Mouse (Mus musculus) CH12.LX (cell line): ENCODE measurements around the gene Fbxo41. TPM values are rescaled to one million over a fixed set of nuclear protein-coding genes. Genes with fewer than 3 reads are reported as not detected.

Experiments used
- DNase-seq: peaks from one replicate; pipeline ENCODE4 v3.0.0-alpha.2; 2013; ENCODE audit errors: extremely low read depth
- H3K27ac ChIP-seq: 2 replicates; pipeline ENCODE4 v1.5.1; 2012; ENCODE audit warnings: low read depth, mild to moderate bottlenecking, control low read depth, moderate library complexity; ENCODE audit not compliant: insufficient read depth
- H3K27me3 ChIP-seq: replicated peaks from 2 replicates; pipeline ENCODE3; 2012; ENCODE audit warnings: inconsistent platforms
- H3K36me3 ChIP-seq, 2 experiments: replicated peaks in 1 of 2; 2 replicates each; pipeline versions ENCODE3 to v1.6.1; 2012; ENCODE audit warnings: inconsistent platforms in 1 of 2, low read length in 1 of 2, mild to moderate bottlenecking in 1 of 2, mixed read lengths in 1 of 2, moderate library complexity in 1 of 2; ENCODE audit not compliant: control insufficient read depth in 1 of 2, insufficient read depth in 1 of 2
- H3K4me1 ChIP-seq, 2 experiments: 2 replicates each; pipeline ENCODE4 v1.6.1; 2012; ENCODE audit warnings: inconsistent platforms in 1 of 2, moderate library complexity in 1 of 2; ENCODE audit not compliant: insufficient read depth in 2 of 2, control insufficient read depth in 1 of 2
- H3K4me2 ChIP-seq: 2 replicates; pipeline ENCODE4 v1.6.1; 2012; ENCODE audit warnings: low read depth, mild to moderate bottlenecking, control low read depth; ENCODE audit not compliant: poor library complexity, insufficient read depth, severe bottlenecking
- H3K4me3 ChIP-seq, 3 experiments: fragments of 150-350 bp in 1 of 3; sonication (generic) in 1 of 3; replicated peaks in 1 of 3; 2 replicates each; pipeline versions ENCODE3 to v1.5.1; 2011 to 2012; ENCODE audit warnings: low read depth in 2 of 3, low read length in 2 of 3, mild to moderate bottlenecking in 2 of 3, moderate library complexity in 2 of 3, control low read depth in 1 of 3, improper control_type of control experiment in 1 of 3, inconsistent platforms in 1 of 3, mixed read lengths in 1 of 3; ENCODE audit not compliant: poor library complexity in 1 of 3
- H3K79me2 ChIP-seq: replicated peaks from 2 replicates; pipeline ENCODE4 v1.6.1; 2012; ENCODE audit warnings: mild to moderate bottlenecking, moderate library complexity; ENCODE audit not compliant: control insufficient read depth, poor library complexity, insufficient read depth, severe bottlenecking; ENCODE audit errors: extremely low read depth
- H3K9ac ChIP-seq: 2 replicates; pipeline ENCODE4 v1.6.1; 2012; ENCODE audit warnings: low read depth, mild to moderate bottlenecking, control low read depth, moderate library complexity; ENCODE audit not compliant: insufficient read depth
- H3K9me3 ChIP-seq: replicated peaks from 2 replicates; pipeline ENCODE3; 2012; ENCODE audit warnings: low read length, inconsistent platforms, mixed read lengths
- BHLHE40 ChIP-seq: IDR thresholded peaks from 2 replicates; pipeline ENCODE4 v1.6.1; 2011; ENCODE audit warnings: mild to moderate bottlenecking, low read depth, low read length, improper control_type of control experiment
- CHD2 ChIP-seq: IDR thresholded peaks from 2 replicates; pipeline ENCODE4 v1.6.1; 2011; ENCODE audit warnings: low read length, improper control_type of control experiment
- CTCF ChIP-seq, 2 experiments: IDR thresholded peaks in 1 of 2; conservative IDR thresholded peaks in 1 of 2; 2 replicates each; pipeline ENCODE4 v1.5.1; 2011 to 2012; ENCODE audit warnings: low read depth in 2 of 2, low read length in 2 of 2, improper control_type of control experiment in 1 of 2, inconsistent platforms in 1 of 2, mild to moderate bottlenecking in 1 of 2, moderate library complexity in 1 of 2
- E2F4 ChIP-seq: IDR thresholded peaks from 2 replicates; pipeline ENCODE4 v1.6.1; 2011; ENCODE audit warnings: low read depth, low read length, improper control_type of control experiment; ENCODE audit not compliant: insufficient replicate concordance
- EP300 ChIP-seq: IDR thresholded peaks from 2 replicates; pipeline ENCODE4 v1.6.1; 2011; ENCODE audit warnings: low read length, improper control_type of control experiment
- ETS1 ChIP-seq: conservative IDR thresholded peaks from 2 replicates; pipeline ENCODE4 v1.6.1; 2012; ENCODE audit warnings: low read depth, mild to moderate bottlenecking, inconsistent platforms, low read length, improper control_type of control experiment, moderate library complexity
- IRF4 ChIP-seq: IDR thresholded peaks from 2 replicates; pipeline ENCODE4 v1.6.1; 2014; ENCODE audit warnings: low read depth, mild to moderate bottlenecking, inconsistent platforms, low read length, improper control_type of control experiment
- JUN ChIP-seq: IDR thresholded peaks from 2 replicates; pipeline ENCODE4 v1.6.1; 2011; ENCODE audit warnings: low read depth, mild to moderate bottlenecking, low read length, improper control_type of control experiment, moderate library complexity; ENCODE audit not compliant: insufficient read depth
- JUND ChIP-seq: conservative IDR thresholded peaks from 2 replicates; pipeline ENCODE4 v1.6.1; 2011; ENCODE audit warnings: low read depth, low read length, improper control_type of control experiment
- MAX ChIP-seq: IDR thresholded peaks from 2 replicates; pipeline ENCODE4 v1.6.1; 2011; ENCODE audit warnings: low read length, improper control_type of control experiment
- MAZ ChIP-seq: IDR thresholded peaks from 2 replicates; pipeline ENCODE4 v1.6.1; 2012; ENCODE audit warnings: low read depth, mild to moderate bottlenecking, inconsistent platforms, low read length, improper control_type of control experiment, moderate library complexity
- MEF2A ChIP-seq: IDR thresholded peaks from 2 replicates; pipeline ENCODE4 v1.6.1; 2014; ENCODE audit warnings: low read depth, mild to moderate bottlenecking, inconsistent platforms, low read length, improper control_type of control experiment, borderline replicate concordance
- MXI1 ChIP-seq: IDR thresholded peaks from 2 replicates; pipeline ENCODE4 v1.6.1; 2011; ENCODE audit warnings: mild to moderate bottlenecking, low read depth, low read length, improper control_type of control experiment
- MYC ChIP-seq: IDR thresholded peaks from 2 replicates; pipeline ENCODE4 v1.6.1; 2011; ENCODE audit warnings: low read depth, mild to moderate bottlenecking, improper control_type of control experiment, low read length
- NRF1 ChIP-seq: IDR thresholded peaks from 2 replicates; pipeline ENCODE4 v1.6.1; 2014; ENCODE audit warnings: low read depth, mild to moderate bottlenecking, inconsistent platforms, low read length, improper control_type of control experiment, moderate library complexity
- POLR2AphosphoS2 ChIP-seq: IDR thresholded peaks from 2 replicates; pipeline ENCODE4 v1.6.1; 2011; ENCODE audit warnings: low read depth, low read length, improper control_type of control experiment
- RAD21 ChIP-seq: IDR thresholded peaks from 2 replicates; pipeline ENCODE4 v1.6.1; 2011; ENCODE audit warnings: low read depth, mild to moderate bottlenecking, low read length, improper control_type of control experiment, moderate library complexity
- SIN3A ChIP-seq: IDR thresholded peaks from 2 replicates; pipeline ENCODE4 v1.6.1; 2012; ENCODE audit warnings: low read length, improper control_type of control experiment, inconsistent platforms
- TBP ChIP-seq: conservative IDR thresholded peaks from 2 replicates; pipeline ENCODE4 v1.6.1; 2011; ENCODE audit warnings: low read depth, low read length, improper control_type of control experiment
- TCF12 ChIP-seq: IDR thresholded peaks from 2 replicates; pipeline ENCODE4 v1.6.1; 2014; ENCODE audit warnings: low read depth, mild to moderate bottlenecking, inconsistent platforms, low read length, improper control_type of control experiment
- UBTF ChIP-seq: IDR thresholded peaks from 2 replicates; pipeline ENCODE4 v1.6.1; 2012; ENCODE audit warnings: low read depth, mild to moderate bottlenecking, inconsistent platforms, low read length, improper control_type of control experiment, moderate library complexity
- USF1 ChIP-seq: IDR thresholded peaks from 2 replicates; pipeline ENCODE4 v1.6.1; 2014; ENCODE audit warnings: low read depth, mild to moderate bottlenecking, inconsistent platforms, low read length, improper control_type of control experiment
- ZC3H11A ChIP-seq: IDR thresholded peaks from 2 replicates; pipeline ENCODE4 v1.6.1; 2012; ENCODE audit warnings: low read depth, mild to moderate bottlenecking, inconsistent platforms, low read length, improper control_type of control experiment
- ZKSCAN1 ChIP-seq: IDR thresholded peaks from 2 replicates; pipeline ENCODE4 v1.6.1; 2012; ENCODE audit warnings: low read depth, inconsistent platforms, low read length, improper control_type of control experiment, borderline replicate concordance
- ZMIZ1 ChIP-seq: IDR thresholded peaks from 2 replicates; pipeline ENCODE4 v1.6.1; 2012; ENCODE audit warnings: low read depth, mild to moderate bottlenecking, inconsistent platforms, low read length, improper control_type of control experiment
- ZNF384 ChIP-seq: IDR thresholded peaks from 2 replicates; pipeline ENCODE4 v1.6.1; 2012; ENCODE audit warnings: low read depth, low read length, improper control_type of control experiment, inconsistent platforms
- dilution Hi-C: fragments of 300-500 bp; cut with MboI; formaldehyde crosslinking; loops from 2 replicates; pipeline ENCODE4 v1.14.3; 2020; ENCODE audit warnings: low sequenced_read_pairs; ENCODE audit not compliant: extremely low pct_unique_long_range_greater_than_20kb, extremely low pct_ligation_motif_present
- in situ Hi-C: fragments of 300-500 bp; cut with MboI; formaldehyde crosslinking; loops from 3 replicates; pipeline ENCODE4 v1.14.3; 2019; ENCODE audit warnings: low sequenced_read_pairs, low pct_ligation_motif_present, low pct_unique_long_range_greater_than_20kb, mixed read lengths
- polyA plus RNA-seq: library from polyadenylated mRNA; unstranded; fragments of >175 nt; gene quantifications from 2 replicates; pipeline ENCODE4 v1.2.1, GENCODE M21; 2012; ENCODE audit warnings: low read depth; ENCODE audit not compliant: insufficient read length
- total RNA-seq, 2 experiments: library from RNA; depleted of rRNA; stranded (reverse); fragments of 300-350 nt in 1 of 2; fragments of >200 nt in 1 of 2; gene quantifications; 2 replicates each; pipeline ENCODE4 v1.2.3; 2012 to 2014

The Fbxo41 gene
- total and polyA plus RNA-seq, 3 experiments, result 0.04 TPM; not detected in 2

DNA sequence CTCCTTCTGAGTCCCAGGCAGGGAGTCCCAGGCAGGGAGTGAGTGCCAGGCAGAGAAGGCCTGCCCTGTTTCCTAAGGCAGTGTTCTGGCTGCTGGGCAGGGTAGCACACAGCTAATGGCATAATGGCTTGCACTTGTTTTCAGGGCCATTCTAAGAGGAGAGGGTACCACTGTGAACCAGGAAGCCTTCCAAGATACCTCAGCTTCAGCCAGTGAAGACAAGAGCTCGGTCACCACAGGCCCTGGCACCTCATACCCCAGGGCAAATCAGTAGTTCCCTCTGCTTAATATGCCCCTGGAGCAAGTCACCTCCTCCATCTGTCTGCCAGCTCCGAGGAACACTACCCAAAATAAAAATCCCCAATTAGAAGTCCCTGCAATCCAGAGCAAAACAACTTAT lies 20.0 kb upstream of the Fbxo41 start:
- Histone ChIP-seq H3K4me1 (no peaks in the 10 kb centered on the region), H3K27me3 (peaks cover 62% of the 10 kb centered on the region), H3K27ac (no peak overlapping the region), H3K4me2 (no peak overlapping the region), H3K36me3 (no peaks in the 10 kb centered on the region), H3K4me3 (no peak overlapping the region), H3K9ac (no peak overlapping the region), H3K79me2 (no peaks in the 10 kb centered on the region), H3K9me3 (no peaks in the 10 kb centered on the region)
- in situ Hi-C loops (no loop called here), dilution Hi-C loops (no loop called here)
- TF ChIP-seq USF1 (no peak), NRF1 (no peak), JUND (no peak), CTCF (conservative IDR thresholded peaks at IDR 0.05 in 1 of 2, IDR thresholded peaks at IDR 0.05 in 1 of 2; ENCODE audit: low read depth in 2 of 2, low read length in 2 of 2) (no peak), RAD21 (no peak), EP300 (no peak), ZKSCAN1 (no peak), MYC (no peak), MAZ (no peak), ZC3H11A (no peak), MEF2A (no peak), ZNF384 (no peak), IRF4 (no peak), POLR2AphosphoS2 (no peak), ETS1 (no peak), E2F4 (no peak), SIN3A (no peak), CHD2 (no peak), BHLHE40 (no peak)
- no peak for DNase-seq

DNA sequence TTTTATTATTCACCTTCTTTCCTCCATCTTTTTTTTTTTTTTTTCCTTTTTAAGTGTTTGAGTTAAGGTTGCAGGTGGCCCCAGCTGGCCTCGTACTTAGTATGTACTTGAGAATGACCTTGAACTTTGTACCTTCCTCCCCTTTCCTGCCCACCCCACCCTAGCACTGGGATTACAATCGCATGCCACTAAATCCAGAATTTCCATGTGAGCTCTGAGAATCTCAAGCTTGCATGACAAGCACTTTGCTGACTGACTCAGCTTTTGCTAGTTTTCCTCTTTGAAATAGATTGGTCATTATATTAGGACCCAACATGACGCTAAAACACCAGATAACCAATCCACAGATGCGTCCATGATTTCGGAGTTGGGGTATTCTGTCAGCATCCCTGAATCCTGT lies 19.2 kb upstream of the Fbxo41 start:
- TF ChIP-seq JUN, result no peak
- TF ChIP-seq MXI1, result no peak
- TF ChIP-seq ZNF384, result no peak
- TF ChIP-seq ZMIZ1, result no peak
- TF ChIP-seq ETS1, result no peak
- no peak for TF ChIP-seq TBP
- TF ChIP-seq UBTF, result no peak
- TF ChIP-seq TCF12, result no peak
- no peak for TF ChIP-seq MAX
- TF ChIP-seq USF1, result no peak
- no peak for DNase-seq
- Histone ChIP-seq H3K79me2 (no peaks in the 10 kb centered on the region), H3K4me2 (no peak overlapping the region), H3K36me3 (no peaks in the 10 kb centered on the region), H3K4me1 (no peaks in the 10 kb centered on the region), H3K27me3 (peaks cover 70% of the 10 kb centered on the region), H3K4me3 (no peak overlapping the region), H3K9ac (no peak overlapping the region), H3K9me3 (no peaks in the 10 kb centered on the region), H3K27ac (no peak overlapping the region)
- in situ Hi-C loops (no loop called here), dilution Hi-C loops (no loop called here)
